Mouse (Mus musculus): ENCODE data around the gene Ak9.
"Not testable (repeated sequence)": the region's sequence is repeated elsewhere in the genome, so short reads cannot be mapped to it uniquely, and the experiment has no call there.

Ak9 gene

GRCm38 (mm10) chr10:41341346-41341745 is 37.6 kb downstream of the Ak9 start:
- no peak for DNase-seq

GRCm38 (mm10) chr10:41365086-41365485 is 61.3 kb downstream of the Ak9 start:
- DNase-seq = no peak

GRCm38 (mm10) chr10:41380466-41380865 is 76.7 kb downstream of the Ak9 start:
- DNase-seq = no peak

DNA sequence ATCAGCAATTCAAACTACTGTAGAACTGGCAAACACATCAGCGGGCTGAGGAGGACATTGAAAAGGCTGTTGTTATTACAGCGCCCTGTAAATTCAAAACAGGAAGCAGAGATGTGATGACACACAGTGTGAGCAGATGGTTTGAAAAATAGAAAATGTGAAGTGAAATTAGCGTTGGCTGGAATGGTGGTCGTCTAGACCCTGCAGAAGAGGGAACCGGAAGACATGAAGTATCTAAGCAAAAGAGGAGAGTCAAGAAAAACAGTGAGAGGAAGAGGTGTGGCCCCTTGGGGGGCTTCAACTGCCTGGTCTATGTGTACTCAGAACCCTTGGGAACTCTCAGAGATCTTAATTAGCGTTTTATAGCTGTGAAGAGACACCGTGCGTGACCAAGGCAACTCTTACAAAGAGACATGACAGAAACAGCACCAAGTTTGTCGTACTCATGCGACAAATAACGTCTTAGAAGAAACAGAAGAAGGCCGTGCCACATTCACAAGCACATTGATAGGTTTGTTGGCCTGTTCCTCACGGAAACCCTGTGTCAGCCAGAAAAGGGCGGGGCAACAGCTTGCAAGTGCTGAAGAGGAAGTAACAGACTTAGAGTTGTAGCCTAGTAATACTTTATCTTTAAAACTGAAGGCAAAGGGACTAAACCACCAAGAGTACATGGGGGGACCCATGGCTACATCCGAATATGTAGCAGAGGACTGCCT is 81.9 kb downstream of the Ak9 start:
- DNase-seq = peak; percentile 19

DNA sequence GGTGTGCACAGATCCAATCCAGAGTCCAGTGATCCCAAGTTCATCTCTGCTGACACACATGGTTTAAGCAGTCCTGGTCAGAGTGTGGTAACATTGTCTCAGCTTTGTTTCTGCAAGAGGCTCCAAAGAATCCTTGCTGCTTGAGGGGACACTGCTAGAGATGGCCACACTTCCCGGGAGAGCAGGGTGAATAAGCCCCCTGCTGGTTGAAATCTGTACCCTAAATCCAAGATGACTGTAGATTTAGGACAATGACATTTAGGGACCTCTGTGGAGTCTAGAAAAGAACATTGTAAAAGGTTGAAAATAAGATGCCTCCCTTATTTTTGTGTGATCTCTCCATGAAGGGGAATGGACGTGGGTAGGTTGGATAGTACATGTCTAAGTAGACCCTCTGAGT is 89.8 kb downstream of the Ak9 start:
- DNase-seq = no peak

DNA sequence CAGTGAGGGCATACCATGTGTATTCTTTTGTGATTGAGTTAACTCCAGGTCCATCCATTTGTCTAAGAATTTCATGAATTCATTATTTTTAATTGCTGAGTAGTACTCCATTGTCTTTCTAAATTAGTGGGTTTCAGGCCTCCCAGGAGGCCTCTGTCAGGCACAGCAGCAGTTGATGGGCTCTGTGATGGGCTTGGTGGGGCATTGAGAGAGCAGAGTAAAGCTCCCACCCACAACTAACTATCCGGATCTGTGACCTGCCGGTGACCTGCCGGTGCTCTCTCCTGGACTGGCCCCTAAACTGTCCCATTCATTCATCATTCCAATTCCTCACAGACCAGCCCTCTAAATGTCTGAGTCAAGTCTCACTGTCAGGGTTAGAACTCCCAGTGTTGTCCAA is 97.3 kb downstream of the Ak9 start:
- no peak for DNase-seq

GRCm38 (mm10) chr10:41403364-41403763 is 99.6 kb downstream of the Ak9 start:
- no peak for DNase-seq

DNA sequence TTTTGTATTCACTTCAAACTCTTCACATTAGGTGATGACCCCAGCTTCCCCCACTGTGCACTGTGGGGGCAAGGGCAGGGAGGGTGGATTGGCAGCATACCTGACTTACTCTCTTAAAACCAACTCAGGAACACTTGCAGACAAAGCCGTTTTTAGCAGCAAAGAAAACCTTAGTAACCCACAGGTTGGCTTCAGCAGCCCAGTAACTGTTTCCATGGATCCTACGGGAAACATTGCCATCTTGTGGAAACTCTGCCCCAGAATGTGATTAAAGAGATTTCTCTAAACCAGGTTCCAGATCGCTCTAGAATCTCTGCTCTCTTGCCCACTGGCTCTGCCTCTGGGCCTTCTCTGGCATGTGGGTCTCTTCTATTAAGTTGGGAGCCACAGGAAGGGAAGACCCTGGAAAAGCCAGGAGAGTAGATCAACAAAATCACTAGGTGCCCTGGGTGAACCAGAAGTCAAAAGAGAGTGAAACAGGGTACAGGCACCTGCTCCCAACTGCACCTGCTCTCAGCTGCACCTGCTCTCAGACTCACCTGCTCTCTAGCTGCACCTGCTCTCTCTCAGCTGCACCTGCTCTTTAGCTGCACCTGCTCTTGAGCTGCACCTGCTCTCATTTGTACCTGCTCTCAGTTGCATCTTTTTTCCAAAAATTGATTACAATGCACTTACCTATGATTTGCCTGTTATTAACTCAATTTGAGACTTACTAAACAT is 100.3 kb downstream of the Ak9 start:
- DNase-seq = no peak

- DNase-seq = not testable (repeated sequence)
These were observed 106.4 kb downstream of the Ak9 start for GRCm38 (mm10) chr10:41410176-41410575.

DNA sequence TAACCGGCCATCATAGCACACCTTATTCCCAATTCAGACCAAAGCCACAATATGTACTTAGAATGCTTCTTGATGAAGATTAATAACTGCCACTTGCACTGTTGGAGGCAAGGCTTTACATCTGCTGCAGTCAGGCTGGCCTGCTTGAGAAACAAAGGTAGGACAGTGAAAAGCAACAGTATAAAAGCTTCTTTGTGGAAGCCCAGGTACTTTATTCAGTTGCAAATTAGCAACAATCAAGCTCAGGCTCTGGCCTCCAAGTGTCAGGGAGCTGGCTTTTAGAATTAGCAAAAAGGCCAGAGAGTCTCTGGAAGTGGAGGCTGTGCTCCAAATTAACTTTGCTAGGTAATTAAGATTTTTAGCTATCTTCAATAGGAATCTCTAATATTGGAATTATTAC is 107.0 kb downstream of the Ak9 start:
- DNase-seq = not testable (repeated sequence)

DNA sequence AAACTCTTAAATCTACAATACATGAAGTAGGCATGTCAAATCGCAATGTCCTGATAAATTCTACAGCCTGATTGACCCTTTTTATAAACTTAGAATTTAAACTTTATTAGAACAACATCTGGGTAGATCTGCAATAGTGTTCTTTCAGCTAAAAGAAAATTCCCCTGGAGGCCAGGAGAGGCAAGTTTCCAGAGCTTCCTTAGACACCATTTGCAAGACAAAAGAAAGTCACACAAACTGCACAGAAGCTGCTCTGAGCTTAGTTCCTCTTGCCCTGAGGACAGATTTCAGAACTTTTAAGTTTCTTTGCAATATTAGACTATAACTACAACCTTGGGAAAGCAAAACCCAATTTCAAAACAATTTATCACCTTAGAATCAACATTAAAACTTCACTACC is 109.7 kb downstream of the Ak9 start:
- DNase-seq = not testable (repeated sequence)

- DNase-seq = not testable (repeated sequence)
These were observed 111.6 kb downstream of the Ak9 start for GRCm38 (mm10) chr10:41415368-41415767.

- DNase-seq = no peak
These were observed 116.9 kb downstream of the Ak9 start for GRCm38 (mm10) chr10:41420496-41421200.

GRCm38 (mm10) chr10:41423681-41424080 is 119.9 kb downstream of the Ak9 start:
- no peak for DNase-seq

DNA sequence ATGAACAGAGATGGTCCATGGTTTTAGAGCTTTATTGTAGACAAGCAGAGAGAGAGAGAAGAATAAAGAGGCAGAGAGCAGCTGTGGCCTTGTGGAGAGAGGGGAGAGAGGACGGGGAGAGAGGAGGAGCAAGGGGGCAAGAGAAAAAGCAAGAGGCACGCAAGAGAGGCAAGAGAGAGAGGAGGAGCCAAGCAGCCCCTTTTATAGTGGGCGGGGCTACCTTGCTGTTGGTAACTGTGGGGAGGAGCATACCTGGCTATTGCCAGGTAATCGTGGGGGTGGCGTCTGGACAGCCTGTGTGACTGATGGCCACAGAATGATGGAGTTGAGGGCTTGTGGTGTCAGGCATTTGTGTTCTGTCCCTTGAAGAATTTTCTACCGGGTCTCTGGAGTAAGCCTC is 122.6 kb downstream of the Ak9 start:
- DNase-seq = no peak

- DNase-seq = peak; percentile 51
These were observed 130.8 kb downstream of the Ak9 start for GRCm38 (mm10) chr10:41434624-41435023.

DNA sequence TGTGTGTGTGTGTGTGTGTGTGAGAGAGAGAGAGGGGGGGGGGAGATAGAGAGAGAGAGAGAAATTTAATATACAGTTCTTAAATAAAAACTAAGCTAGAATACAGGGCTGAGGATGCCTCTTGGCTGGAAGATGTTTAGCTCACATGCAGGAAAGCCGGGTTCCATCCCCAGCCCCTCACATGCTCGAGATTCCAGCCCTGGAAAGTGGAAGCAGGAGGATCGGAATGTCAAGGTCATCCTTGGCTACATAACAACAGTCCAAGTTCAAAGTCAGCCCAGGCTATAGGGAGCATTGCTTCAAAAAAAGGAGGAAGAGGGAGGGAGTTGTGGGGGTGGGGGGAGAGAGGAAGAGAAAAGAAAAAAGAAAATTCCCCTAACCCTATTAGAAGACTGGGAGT is 131.4 kb downstream of the Ak9 start:
- DNase-seq = no peak

DNA sequence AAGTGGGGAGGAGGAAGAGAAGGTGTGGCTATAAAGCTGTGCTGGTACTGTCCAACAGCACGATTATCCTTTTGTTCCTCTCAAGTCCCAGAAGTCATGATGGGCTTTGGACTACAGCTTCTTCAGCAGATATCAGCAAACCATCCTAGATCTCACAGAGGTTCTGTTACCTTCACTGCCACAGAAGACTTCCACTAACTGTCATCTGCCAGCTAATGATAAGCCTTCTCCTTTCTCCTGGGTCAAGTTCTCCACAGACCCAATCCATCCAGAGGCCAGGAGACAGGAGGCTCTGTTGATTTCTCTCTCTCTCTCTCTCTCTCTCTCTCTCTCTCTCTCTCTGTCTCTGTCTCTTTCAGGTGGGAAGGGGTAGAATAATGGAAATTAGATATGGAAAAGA is 144.4 kb downstream of the Ak9 start:
- no peak for DNase-seq

DNA sequence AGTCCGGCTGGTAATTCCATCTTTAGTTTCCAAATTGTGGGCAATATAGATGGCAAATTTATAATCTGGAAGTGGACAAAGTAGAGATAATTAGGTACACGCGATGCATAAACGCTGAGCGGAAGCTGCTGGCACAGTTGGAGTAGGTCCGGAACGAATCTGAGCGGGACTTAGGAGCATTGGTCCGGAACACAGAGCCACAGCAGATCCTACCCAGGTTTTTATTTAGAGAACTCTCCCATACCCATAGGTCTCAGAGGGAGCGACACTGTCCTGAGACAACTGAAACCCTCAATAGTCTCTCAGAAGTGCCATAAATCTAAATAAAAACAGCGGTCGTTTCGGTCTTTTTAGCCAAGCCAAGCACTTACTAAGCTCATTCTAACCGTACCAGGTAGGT is 145.9 kb downstream of the Ak9 start:
- DNase-seq = peak; percentile 37

DNA sequence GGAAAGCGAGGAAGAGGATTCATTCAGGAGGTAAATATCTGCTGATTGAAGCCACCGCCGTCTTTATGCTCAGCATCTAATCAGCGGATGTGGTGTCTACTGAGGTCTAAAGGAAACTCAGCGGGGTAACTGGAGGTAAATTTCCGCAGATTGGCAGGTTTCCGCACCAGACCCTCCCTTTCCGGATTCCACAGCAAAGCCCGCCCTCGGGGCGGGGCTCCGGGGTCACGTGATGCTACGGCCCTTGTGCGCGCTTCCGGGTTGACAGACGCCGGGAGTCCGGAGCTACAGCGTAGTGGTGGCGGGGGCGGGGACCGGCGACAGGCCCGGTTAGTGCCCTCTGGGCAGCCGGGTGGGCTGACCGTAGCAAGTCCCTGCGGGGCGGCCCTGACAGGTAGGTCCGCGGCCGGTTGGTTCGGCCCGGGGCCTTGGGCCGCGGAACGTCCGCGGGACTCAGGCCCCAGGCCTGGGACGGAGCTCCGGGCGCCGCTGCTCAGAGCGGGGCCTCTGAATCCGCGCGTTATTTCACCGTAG is 146.4 kb downstream of the Ak9 start, which contains the start of gene Zbtb24:
Gene Zbtb24 (plus strand): TSS at position 247 of the 534 bp plus-strand sequence.
- DNase-seq = peak; percentile 93

DNA sequence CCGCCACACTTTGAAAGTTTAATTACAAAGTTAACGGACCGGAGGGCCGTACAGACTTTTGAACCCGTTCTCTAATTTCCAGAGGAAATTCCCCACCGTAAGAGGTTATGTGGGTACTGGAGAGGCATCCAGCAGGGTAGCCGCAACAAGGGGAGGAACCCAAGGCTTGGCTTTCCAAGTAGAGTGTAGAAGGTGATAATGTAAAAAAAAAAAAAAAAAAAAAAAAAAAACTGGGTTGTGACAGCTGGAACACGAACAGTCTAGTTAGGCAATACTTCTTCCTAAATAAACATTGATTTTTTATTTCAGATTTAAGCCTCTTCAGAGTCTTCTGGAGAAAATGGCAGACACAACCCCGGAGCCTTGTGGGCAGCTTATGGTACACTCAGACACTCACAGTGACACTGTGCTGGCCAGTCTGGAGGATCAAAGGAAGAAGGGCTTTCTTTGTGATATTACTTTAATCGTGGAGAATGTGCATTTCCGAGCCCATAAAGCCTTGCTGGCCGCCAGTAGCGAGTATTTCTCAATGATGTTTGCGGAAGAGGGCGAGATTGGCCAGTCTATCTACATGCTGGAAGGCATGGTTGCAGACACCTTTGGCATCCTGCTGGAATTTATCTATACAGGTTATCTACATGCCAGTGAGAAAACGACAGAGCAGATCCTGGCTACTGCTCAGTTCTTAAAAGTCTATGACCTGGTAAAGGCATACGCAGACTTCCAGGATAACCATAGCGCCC is 147.2 kb downstream of the Ak9 start:
- DNase-seq = no peak

- peak; percentile 72 for DNase-seq
These were observed 147.9 kb downstream of the Ak9 start for GRCm38 (mm10) chr10:41451656-41452055.

DNA sequence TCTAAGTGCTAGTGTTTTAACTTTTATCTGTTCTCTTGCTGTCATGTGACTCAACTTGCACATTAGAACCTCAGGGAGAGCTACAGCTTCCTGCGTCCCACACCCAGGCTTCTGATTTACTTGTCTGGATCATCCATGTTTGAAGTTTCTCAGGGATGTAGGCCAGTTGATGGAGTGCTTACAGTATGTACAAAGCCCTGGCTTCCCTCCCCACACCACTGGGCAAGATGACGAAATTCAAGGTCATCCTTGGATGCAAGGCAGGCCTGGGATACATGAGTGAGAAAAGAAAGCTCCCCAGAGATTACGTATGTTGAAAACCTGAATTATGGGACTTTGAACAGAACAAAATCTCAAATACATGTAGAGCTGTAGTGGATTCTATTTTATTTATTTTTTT is 149.0 kb downstream of the Ak9 start:
- DNase-seq = no peak

Measured in kidney, adult 11 months (tissue).